Mouse (Mus musculus): ENCODE results near the gene Kcnk5. TPM values are rescaled to one million over a fixed set of nuclear protein-coding genes. Genes with fewer than 3 reads are reported as not detected.

Gene Kcnk5
- polyA plus RNA-seq, 1 experiment from 2014 or later = 5.5 TPM

Other genes starting within 250 kb of the Kcnk5 start
- gene Gng2, start 204.2 kb downstream of the Kcnk5 start, polyA plus RNA-seq (2014; fragmentation: Nextera tagmentation; extraction: Ambion mirVana) = 66.1 and 72.5 TPM in 2 replicates
- 15.1 and 16.2 TPM in 2 replicates for gene Saysd1, start 43.3 kb downstream of the Kcnk5 start, polyA plus RNA-seq (2014; fragmentation: Nextera tagmentation; extraction: Ambion mirVana)
- gene Kcnk16, start 87.4 kb upstream of the Kcnk5 start, polyA plus RNA-seq (2014; fragmentation: Nextera tagmentation; extraction: Ambion mirVana) = 4.6 and 7.0 TPM in 2 replicates
- 18.7 and 21.1 TPM in 2 replicates for gene Nudt13, start 112.9 kb upstream of the Kcnk5 start, polyA plus RNA-seq (2014; fragmentation: Nextera tagmentation; extraction: Ambion mirVana)
- 53.1 and 54.6 TPM in 2 replicates for gene Ecd, start 166.3 kb upstream of the Kcnk5 start, polyA plus RNA-seq (2014; fragmentation: Nextera tagmentation; extraction: Ambion mirVana)
- gene Fam149b, start 166.4 kb upstream of the Kcnk5 start, polyA plus RNA-seq (2014; fragmentation: Nextera tagmentation; extraction: Ambion mirVana) = 41.7 and 42.6 TPM in 2 replicates
- 95.9 and 107 TPM in 2 replicates for gene Dnajc9, start 207.1 kb upstream of the Kcnk5 start, polyA plus RNA-seq (2014; fragmentation: Nextera tagmentation; extraction: Ambion mirVana)
- gene Mrps16, start 211.8 kb upstream of the Kcnk5 start, polyA plus RNA-seq (2014; fragmentation: Nextera tagmentation; extraction: Ambion mirVana) = 90.8 and 102 TPM in 2 replicates